Mouse (Mus musculus): ENCODE measurements around the gene Gtf3c2.

Gene Gtf3c2

DNA sequence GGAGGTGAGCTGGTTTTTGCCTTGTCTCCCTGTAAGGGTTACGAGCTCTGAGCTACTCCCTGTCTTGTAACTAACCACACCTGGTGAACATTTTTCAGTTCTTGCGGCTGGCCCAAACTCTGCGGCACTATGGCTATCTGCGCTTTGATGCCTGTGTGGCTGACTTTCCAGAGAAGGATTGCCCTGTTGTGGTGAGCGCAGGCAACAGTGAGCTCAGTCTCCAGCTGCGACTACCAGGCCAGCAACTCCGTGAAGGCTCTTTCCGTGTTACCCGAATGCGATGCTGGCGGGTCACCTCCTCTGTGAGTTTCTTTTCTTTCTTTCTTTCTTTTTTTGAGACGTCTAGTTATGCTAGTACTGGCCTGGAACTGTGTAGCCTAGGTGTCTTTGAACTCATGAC, 17.1 kb upstream of the Gtf3c2 start:
- no peak for DNase-seq

- no peak for DNase-seq
These were observed 16.3 kb upstream of the Gtf3c2 start for GRCm38 (mm10) chr5:31196207-31196606.

DNA sequence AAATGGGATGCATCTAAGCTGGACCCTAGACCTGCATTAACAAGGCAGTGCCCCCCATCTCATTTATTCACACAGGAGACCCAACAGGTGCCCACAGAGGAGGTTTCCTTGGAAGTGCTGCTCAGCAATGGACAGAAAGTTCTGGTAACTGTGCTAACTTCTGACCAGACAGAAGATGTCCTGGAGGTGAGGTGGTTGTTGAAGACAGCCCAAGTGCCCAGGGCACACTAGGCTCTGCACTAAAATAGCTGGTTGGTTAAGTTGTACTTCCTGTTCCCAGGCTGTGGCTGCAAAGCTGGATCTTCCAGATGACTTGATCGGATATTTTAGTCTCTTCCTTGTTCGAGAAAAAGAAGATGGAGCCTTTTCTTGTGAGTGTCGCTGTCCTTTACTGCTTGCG, 15.7 kb upstream of the Gtf3c2 start:
- DNase-seq: no peak

GRCm38 (mm10) chr5:31194486-31195485, 14.8 kb upstream of the Gtf3c2 start:
- no peak for DNase-seq

- no peak for DNase-seq
These were observed 13.8 kb upstream of the Gtf3c2 start for GRCm38 (mm10) chr5:31193631-31194281.

- DNase-seq: peak; percentile 99 to 100
These were observed 13.1 kb upstream of the Gtf3c2 start, which contains the start of the genes Snx17 and Eif2b4 for GRCm38 (mm10) chr5:31192939-31193630. Snx17 (plus strand) TSS chr5:31193227. Eif2b4 (minus strand) TSS chr5:31193430.

- peak; percentile 78 to 89 for DNase-seq
These were observed 12.3 kb upstream of the Gtf3c2 start for GRCm38 (mm10) chr5:31192045-31192938.

- DNase-seq: no peak
These were observed 10.3 kb upstream of the Gtf3c2 start for GRCm38 (mm10) chr5:31190201-31190600.

- DNase-seq: no peak
These were observed 8.4 kb upstream of the Gtf3c2 start for GRCm38 (mm10) chr5:31188223-31188840.

- DNase-seq: no peak
These were observed 3.7 kb upstream of the Gtf3c2 start for GRCm38 (mm10) chr5:31183678-31184077.

DNA sequence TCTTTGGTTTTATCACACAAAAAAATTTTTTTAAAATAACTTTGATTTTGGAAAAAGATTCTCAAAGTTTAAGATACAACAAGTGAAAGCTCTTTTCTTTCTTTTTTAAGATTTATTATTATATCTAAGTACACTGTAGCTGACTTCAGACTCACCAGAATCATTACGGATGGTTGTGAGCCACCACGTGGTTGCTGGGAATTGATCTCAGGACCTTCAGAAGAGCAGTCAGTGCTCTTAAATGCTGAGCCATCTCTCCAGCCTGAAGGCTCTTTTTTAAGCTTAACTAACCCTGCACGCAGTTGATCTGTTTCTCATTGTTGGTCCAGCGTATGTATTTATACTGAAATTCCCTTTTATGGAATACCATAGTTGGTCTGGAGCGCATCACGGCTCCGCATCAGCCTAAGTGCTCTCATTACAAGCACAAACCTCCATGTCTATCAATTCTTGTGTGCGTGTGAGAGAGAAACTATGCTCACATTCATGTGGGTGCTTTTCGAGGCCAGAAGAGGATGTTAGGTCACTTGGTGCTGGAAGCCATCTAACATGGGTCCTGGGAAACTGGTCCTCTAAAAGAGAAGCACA, 1.3 kb upstream of the Gtf3c2 start:
- no peak for DNase-seq

GRCm38 (mm10) chr5:31179301-31179765, 611 bp downstream of the Gtf3c2 start:
- DNase-seq: peak; percentile 36 to 76

DNA sequence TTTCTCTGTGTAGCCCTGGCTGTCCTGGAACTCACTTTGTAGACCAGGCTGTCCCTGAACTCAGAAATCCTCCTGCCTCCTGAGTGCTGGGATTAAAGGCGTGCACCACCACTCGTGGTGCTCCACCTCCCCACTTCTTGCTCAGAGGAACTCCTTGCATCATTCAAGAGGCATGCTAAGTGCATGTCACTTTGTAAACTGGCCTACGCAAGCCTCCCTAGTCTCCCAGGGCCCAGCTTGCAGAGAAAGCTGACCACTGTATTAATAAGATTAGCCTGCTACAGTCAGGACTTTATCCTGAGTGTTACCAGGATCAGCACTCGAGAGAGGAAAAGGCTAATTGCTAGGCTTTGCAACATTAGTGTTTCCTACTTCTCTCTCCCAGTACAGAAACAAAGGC, 11.3 kb downstream of the Gtf3c2 start:
- no peak for DNase-seq

DNA sequence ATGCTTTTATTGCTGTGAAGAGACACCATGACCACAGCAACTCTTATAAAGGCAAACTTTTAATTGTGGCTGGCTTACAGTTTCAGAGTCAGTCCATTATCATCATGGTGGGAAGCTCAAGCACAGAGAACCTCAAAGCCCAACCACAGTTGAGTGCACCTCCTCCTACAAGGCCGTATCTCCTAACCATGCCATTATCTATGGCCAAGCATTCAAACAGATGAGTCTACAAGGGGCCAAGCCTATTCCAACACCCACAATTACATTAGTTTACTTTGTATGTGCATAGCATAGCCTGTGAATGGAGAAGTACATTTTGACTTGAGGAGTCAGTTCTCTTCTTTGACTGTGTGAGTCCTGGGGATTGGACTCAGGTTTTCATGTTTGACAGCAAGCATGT, 15.1 kb downstream of the Gtf3c2 start:
- DNase-seq: no peak

GRCm38 (mm10) chr5:31162462-31162861, 17.5 kb downstream of the Gtf3c2 start:
- no peak for DNase-seq

DNA sequence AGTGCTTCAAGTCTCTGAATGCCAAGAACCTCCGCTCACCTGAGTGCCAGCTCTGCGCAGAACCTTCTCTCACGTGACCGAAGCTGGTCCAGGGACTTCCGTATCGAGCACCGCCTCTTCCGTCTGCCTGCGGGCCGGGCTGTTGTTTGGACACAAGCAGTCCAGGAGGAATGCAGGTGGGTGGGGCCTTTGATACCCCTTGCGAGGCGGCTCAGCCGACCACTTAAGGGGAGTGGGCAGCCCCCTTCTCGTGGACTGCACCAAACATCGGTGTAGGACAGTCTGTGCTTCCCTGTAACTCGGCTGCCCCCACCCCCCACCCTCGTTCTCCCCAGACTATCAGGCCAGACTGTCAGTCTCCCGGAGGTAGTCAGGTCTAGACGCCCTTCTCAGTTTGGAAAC, 25.8 kb downstream of the Gtf3c2 start, which contains the start of gene Mpv17:
Gene Mpv17, minus strand, starts transcription at position 100 of the 402 bp plus-strand sequence.
- DNase-seq: peak; percentile 90 to 96

GRCm38 (mm10) chr5:31153516-31154151, 26.3 kb downstream of the Gtf3c2 start:
- DNase-seq: no peak

DNA sequence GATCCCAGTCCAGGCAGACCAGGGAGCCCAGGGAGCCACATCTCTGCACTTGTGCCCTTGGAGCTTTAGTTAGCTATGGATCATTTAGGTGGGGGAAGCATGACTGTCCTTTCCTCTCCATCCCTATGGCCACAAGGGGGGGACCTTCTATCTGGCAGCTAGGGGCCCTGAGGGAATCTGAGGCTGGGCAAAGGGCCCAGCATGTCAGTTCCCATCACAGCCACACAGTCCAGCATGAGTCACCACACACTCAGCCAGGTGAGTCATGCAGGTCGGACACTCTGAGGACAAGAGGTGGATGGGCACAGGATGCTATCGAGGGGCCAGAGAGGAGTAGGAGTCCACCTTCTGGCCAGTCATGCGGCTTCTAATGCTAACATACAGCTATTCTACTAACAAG, 28.2 kb downstream of the Gtf3c2 start:
- no peak for DNase-seq

- DNase-seq: no peak
These were observed 30.2 kb downstream of the Gtf3c2 start for GRCm38 (mm10) chr5:31149781-31150180.

DNA sequence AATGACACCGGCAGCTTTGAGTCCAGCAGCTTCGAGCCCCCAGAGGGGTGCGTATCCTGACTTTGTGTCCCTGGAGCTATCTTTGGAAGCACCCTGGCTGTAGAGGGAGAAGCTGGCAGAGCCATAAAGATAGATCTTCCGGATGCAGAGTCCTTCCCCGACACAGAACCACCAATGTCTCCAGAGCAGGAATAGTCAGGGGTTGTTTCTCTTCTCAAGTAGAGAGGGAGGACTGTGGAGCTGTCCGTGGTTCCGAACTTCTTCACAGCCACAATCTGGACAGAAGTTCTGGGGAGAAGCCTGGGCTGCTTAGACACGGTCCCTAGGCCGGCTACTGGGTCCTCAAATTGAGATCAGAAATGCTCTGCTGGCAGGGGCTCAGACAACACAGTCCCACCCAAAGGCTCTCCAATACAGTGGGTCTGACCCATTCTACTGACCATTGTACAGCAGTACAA, 40.9 kb downstream of the Gtf3c2 start:
- DNase-seq: no peak
